Mouse (Mus musculus): ENCODE measurements around the gene Gm21992.

GRCm38 (mm10) chr19:4699821-4700220, 111.6 kb downstream of the Gm21992 start:
- TF ChIP-seq CTCF (IDR thresholded peaks at IDR 0.05; ENCODE audit: low read depth, low read length) (no peak), POLR2A (IDR thresholded peaks at IDR 0.05; ENCODE audit: borderline replicate concordance, low read depth, low read length) (no peak)
